Mouse (Mus musculus) small intestine, adult 2 months (tissue): ENCODE measurements at regions not wholly inside any gene's neighbourhood (a gene's known extent, or its start where the extent isn't known, plus 50 kb on each side); places are given as distances from the start of the nearest gene placed in this dataset.

Experiments
- H3K27ac ChIP-seq: fragments of 200-500 bp; 2 replicates; pipeline ENCODE4 v1.5.1; 2012; ENCODE audit warnings: low read depth, low read length, control low read depth, inconsistent platforms; ENCODE audit not compliant: insufficient read depth
- H3K27me3 ChIP-seq: fragments of 200-500 bp; 2 replicates; pipeline ENCODE4 v1.6.1; 2012; ENCODE audit warnings: mild to moderate bottlenecking, moderate library complexity, low read length, inconsistent platforms; ENCODE audit not compliant: control insufficient read depth, insufficient read depth
- H3K36me3 ChIP-seq: fragments of 200-500 bp; 2 replicates; pipeline ENCODE4 v1.6.1; 2012; ENCODE audit warnings: mild to moderate bottlenecking, low read length, control low read depth, inconsistent platforms; ENCODE audit not compliant: control insufficient read depth, insufficient read depth
- H3K4me1 ChIP-seq: fragments of 200-500 bp; 2 replicates; pipeline ENCODE4 v1.6.1; 2012; ENCODE audit warnings: low read length, inconsistent platforms, mixed read lengths; ENCODE audit not compliant: control insufficient read depth, insufficient read depth, insufficient read length
- H3K4me3 ChIP-seq: fragments of 200-500 bp; 2 replicates; pipeline ENCODE4 v1.5.1; 2012; ENCODE audit warnings: low read depth, mild to moderate bottlenecking, control low read depth, inconsistent platforms, low read length, moderate library complexity
- CTCF ChIP-seq: fragments of 200-500 bp; IDR thresholded peaks from 2 replicates; pipeline ENCODE4 v1.5.1; 2012; ENCODE audit warnings: low read depth, mild to moderate bottlenecking, control low read depth, inconsistent platforms, low read length, moderate library complexity, mixed read lengths; ENCODE audit not compliant: insufficient replicate concordance, insufficient read length; ENCODE audit errors: extremely low read depth
- POLR2A ChIP-seq: fragments of 200-500 bp; IDR thresholded peaks from 2 replicates; pipeline ENCODE4 v1.6.1; 2012; ENCODE audit warnings: low read depth, mild to moderate bottlenecking, control low read depth, inconsistent platforms, low read length, moderate library complexity
- WGBS: fragments of 180-500 bp; shearing (Covaris S2); methylation state at CpG from one replicate; pipeline ENCODE4 v1.1.7; 2018; 5-methylcytosine and 5-hydroxymethylcytosine counted together

DNA sequence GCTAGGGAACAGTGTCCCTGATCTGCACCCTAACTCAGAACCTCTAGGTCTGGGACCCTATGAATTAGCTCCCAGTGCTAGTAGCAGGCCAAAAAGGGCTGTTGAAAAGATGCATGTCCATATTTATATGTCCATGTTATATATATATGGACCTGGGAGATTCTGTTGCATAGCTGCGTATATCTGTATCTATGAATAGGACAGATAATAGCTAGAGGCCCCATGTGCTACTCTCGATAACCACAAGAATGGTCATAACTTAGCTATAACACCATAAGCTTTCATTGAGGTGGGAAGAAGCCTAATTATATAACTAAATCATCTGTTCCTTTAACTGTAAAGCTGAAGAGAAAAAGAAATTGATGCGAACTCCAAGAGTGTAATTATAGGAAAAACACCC is 60.6 kb upstream of the Ak4 start:
- Histone ChIP-seq H3K36me3 (no peaks in the 10 kb centered on the region), H3K4me1 (peaks cover 2% of the 10 kb centered on the region; the same call in 1 of the 2 replicates), H3K4me3 (no peak overlapping the region), H3K27ac (no peak overlapping the region), H3K27me3 (no peaks in the 10 kb centered on the region)
- TF ChIP-seq CTCF = no peak
- no peak for TF ChIP-seq POLR2A
- WGBS = 97% methylated on average over 3 of the region's 3 CpGs

DNA sequence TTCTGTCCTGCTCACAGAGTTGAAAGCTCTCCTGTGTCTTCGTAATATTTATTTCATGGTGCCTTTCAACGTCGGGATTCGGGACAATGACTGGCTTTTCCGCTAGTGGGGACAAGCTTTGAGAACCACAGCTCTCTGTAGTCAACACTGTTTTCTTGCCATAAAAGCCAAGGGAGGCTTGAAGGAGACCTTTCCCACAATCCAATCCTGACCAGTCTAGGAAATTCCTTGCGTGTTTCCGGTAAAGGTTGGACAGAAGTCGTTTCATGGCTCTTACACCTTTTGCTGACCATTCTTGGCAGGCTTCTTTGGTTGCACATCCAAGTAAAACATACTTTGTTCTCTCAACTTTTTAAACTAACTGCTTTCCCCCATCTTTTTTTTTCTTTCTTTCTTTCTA is 61.2 kb upstream of the Ak4 start:
- Histone ChIP-seq H3K4me3 (peak overlapping the region; percentile 96; the same call in 1 of the 2 replicates), H3K4me1 (peaks cover 2% of the 10 kb centered on the region; the same call in 1 of the 2 replicates), H3K36me3 (no peaks in the 10 kb centered on the region), H3K27me3 (no peaks in the 10 kb centered on the region), H3K27ac (peak overlapping the region; percentile 96)
- 67% methylated on average over 8 of the region's 8 CpGs for WGBS
- TF ChIP-seq POLR2A (no peak), CTCF (no peak)

DNA sequence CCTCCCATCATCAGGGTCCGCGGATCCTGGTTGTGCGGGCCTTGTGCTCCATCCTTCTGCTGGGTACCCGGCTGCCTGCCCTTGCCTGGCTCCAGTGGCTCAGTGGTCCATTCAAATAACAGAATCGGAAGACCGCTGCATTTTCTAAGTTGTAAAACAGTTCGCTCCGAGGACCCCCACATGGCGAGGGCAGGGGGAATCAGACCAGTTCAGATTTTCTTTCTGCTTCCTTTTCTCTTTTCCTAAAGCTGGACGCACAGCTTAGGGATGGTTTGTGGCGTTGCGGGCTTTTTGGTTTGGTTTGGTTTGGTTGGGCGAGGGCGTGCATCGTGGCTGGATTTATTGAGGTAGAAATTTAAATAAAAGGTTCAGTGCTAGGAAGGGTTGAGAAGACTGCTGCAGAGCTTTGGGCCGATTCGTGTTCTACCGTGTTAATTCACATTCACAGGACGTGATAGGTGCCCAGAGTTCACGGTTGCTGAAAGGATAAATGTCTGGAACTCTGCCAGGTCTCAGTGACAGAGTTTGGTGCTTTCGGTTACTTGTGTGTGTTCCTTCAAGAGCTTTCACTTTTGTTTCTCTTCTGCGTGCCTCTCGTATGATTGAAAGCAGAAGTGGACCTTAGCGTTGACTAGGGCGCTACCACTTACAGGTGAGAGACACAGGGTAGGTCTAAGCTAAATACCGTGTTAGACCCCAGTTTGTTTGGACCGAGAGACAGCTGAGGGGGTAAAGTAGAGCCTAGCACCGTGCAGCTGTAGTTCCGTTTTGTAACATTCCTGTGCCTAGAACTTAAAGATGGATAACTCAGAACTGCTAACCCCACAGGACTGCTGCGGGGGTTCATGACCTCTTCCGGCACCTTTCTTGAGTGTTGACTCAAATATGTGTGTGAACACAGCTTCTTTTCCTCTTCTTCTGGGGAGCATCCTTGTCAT is 61.9 kb upstream of the Ak4 start:
- Histone ChIP-seq H3K36me3 (no peaks in the 10 kb centered on the region), H3K4me1 (peaks cover 2% of the 10 kb centered on the region; the same call in 1 of the 2 replicates), H3K4me3 (peak overlapping the region; percentile 96), H3K27ac (peak overlapping the region; percentile 96), H3K27me3 (no peaks in the 10 kb centered on the region)
- 1% methylated on average over 31 of the region's 31 CpGs for WGBS
- no peak for TF ChIP-seq CTCF
- no peak for TF ChIP-seq POLR2A

DNA sequence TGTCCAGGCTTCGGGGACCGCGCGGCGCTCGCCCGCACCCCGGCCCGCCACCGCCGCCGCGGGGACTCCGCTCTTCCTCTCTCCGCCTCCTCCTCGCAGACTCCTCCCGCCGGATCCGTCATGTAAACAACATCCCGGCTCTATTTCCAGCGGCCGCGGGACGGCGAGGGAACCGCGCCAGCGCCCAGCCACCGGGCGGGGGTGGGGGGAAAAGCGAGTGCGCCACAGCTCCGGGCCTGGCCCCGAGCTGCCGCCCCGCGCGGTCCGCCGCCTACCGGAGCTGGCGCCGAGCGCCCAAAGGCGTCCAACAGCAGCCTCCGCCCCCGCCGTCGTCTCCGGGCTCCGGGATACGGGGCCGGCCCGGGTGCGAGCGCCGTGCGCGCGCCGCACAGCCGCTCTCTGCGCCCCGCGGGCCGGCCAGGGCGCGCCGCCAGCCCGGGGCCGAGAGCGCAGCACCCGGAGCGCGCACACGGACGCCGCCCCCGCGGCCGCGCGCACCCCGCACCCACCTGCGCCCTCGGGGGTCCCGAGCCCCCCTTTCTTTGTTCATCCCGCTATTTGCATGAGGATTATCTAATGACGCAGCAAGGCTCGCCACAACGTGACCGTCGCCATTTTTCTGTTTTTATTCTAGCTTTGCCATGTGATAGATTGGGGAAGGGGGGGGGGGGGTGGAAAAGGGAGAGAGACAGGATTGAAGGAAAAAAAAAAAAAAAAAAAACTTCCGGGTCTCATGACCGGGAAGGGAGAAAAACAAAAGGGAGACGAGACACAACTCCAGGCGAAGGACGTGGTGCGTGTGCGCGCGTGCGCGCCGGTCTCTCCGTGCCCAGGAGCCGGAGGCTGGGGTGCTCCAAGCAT is 62.8 kb upstream of the Ak4 start:
- no peaks in the 10 kb centered on the region for H3K36me3 ChIP-seq
- TF ChIP-seq CTCF (no peak), POLR2A (peak; percentile 71)
- H3K27me3 ChIP-seq = no peaks in the 10 kb centered on the region
- peak overlapping the region; percentile 96 for H3K4me3 ChIP-seq
- peaks cover 2% of the 10 kb centered on the region; the same call in 1 of the 2 replicates for H3K4me1 ChIP-seq
- peak overlapping the region; percentile 96 for H3K27ac ChIP-seq
- WGBS = 1% methylated on average over 104 of the region's 107 CpGs

DNA sequence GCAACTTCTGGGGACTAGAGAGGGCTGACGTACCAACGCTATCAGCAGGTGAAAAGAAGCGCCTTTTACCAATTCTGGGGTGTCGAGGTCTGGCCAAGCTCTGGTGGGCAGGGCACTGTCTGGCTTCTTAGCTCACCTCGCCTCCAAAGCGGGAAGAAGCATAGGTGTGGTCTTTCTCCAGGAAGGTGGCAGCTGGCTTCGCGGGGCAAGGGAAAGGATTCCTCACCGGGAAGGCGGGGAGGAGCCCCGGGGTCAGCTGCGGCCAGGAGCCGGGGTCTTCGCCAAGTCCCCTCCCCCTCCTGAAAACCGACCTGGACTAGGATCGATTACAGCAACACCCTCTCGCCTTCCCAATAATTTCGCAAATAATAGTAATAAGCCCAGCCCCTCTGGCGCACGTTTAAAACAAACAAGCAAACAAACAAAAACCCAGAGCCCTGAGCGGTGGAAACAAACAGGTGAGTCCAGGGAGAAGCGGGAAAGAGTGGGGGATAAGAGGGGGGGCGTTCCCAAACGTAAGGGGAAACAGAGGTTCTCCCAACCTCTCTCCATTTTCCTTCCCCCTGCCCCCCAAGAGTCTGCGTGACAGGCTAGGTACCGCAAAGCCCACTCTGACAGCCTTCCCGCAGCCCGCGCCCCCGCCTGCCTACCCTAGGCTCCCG is 63.5 kb upstream of the Ak4 start:
- H3K4me3 ChIP-seq = peak overlapping the region; percentile 96
- TF ChIP-seq POLR2A (no peak), CTCF (no peak)
- H3K27me3 ChIP-seq = no peaks in the 10 kb centered on the region
- peaks cover 2% of the 10 kb centered on the region; the same call in 1 of the 2 replicates for H3K4me1 ChIP-seq
- H3K36me3 ChIP-seq = peaks cover under 1% of the 10 kb centered on the region; the same call in 1 of the 2 replicates
- WGBS = under 1% methylated on average over 31 of the region's 31 CpGs
- H3K27ac ChIP-seq = peak overlapping the region; percentile 96

DNA sequence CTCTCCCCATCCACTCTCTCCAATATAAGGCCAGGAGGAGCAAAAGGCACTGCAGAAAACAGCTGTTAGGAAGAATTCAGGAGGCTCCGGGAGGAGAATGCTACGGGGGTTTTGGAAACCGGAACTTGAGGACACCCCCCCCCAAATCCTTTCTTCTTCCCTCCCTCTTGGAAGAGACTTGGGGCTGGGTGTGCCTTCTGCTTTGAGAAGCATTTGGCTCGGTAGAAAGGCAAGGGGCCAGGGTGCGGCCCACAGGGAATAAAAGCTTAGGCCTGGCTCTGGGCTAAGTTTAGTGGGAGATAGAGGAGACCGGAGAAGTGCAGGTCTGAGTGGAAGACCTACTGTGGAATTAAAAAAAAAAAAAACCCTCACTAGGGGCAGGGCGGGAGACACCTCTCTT is 64.1 kb upstream of the Ak4 start:
- WGBS = 53% methylated on average over 7 of the region's 7 CpGs
- TF ChIP-seq POLR2A (0 out of 2 replicates have a peak, but pooled peaks have one; percentile 22), CTCF (no peak)
- H3K27me3 ChIP-seq = no peaks in the 10 kb centered on the region
- peak overlapping the region; percentile 96 for H3K27ac ChIP-seq
- H3K4me3 ChIP-seq = peak overlapping the region; percentile 96
- H3K4me1 ChIP-seq = peaks cover 2% of the 10 kb centered on the region; the same call in 1 of the 2 replicates
- peaks cover 5% of the 10 kb centered on the region; the same call in 1 of the 2 replicates for H3K36me3 ChIP-seq
